ENCODE assay signal across 27 mouse cellular contexts in the genomic region with DNA sequence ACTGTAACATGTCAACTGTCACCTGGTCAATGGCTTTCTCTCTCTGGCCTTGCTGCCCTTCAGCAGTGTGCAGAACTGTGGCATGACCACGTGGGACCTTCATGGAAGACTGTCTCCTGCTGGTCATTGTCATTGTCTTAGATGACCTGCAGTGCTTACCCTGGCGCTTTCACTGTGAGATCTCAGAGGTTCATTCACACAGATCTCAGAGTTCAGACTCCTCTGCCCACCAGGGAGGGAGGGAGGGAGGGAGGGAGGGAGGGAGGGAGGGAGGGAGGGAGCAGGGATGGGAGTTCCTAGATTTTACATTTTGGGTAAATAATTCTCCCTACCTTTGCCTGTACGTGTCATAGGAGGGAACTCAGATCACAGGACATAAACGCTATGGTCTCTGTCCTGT.
A peak's percentile ranks its signal among the peaks of the same experiment; 100 is the strongest.
DNase-seq lines count a peak whose midpoint lies in the region; ATAC-seq lines count a peak whose summit lies in the region.
"Had no signal": no experiment of that assay in that cellular context is flagged by ENCODE, and none has a peak within 500 bp of the region (broad histone marks: within the 10 kb centered on the region; RNA-seq: fewer than 3 reads in every experiment).

No protein-coding gene starts in this region.

- no peak for ATAC-seq in embryonic facial prominence, embryonic 13.5 days (ENCODE audit: insufficient number of reproducible peaks, insufficient read depth, low FRiP score, low TSS enrichment, low read depth)
- no peak for ATAC-seq in heart, embryonic 13.5 days (ENCODE audit: extremely low read depth, insufficient number of reproducible peaks, low FRiP score, low TSS enrichment)
- peak; percentile 67 for ATAC-seq in kidney, embryonic 16.5 days (ENCODE audit: low FRiP score, low TSS enrichment)
- ATAC-seq: activated CD4-positive, CD25-positive, alpha-beta regulatory T cell, adult 4 months; forebrain, embryonic 13.5 days; lung, postnatal 0 days had no signal

- H3K4me3 ChIP-seq in embryonic facial prominence, embryonic 13.5 days: no peak overlapping the region
- no peak overlapping the region for H3K4me3 ChIP-seq in embryonic facial prominence, embryonic 10.5 days
- H3K4me3 ChIP-seq in heart, embryonic 13.5 days: no peak overlapping the region
- no peak overlapping the region for H3K4me3 ChIP-seq in kidney, embryonic 16.5 days (ENCODE audit: low read length)
- H3K4me3 ChIP-seq: embryonic facial prominence, embryonic 15.5 days; forebrain, embryonic 13.5 days; limb, embryonic 15.5 days; liver, embryonic 13.5 days; megakaryocyte, embryonic 14.5 days; stomach, embryonic 15.5 days had no signal

- peaks cover 8% of the 10 kb centered on the region for H3K4me1 ChIP-seq in embryonic facial prominence, embryonic 13.5 days
- peaks cover 14% of the 10 kb centered on the region for H3K4me1 ChIP-seq in embryonic facial prominence, embryonic 10.5 days
- peaks cover 25% of the 10 kb centered on the region for H3K4me1 ChIP-seq in heart, embryonic 13.5 days
- H3K4me1 ChIP-seq in kidney, embryonic 16.5 days (ENCODE audit: insufficient read depth, low read length): peaks cover 10% of the 10 kb centered on the region; the same call in 1 of the 2 replicates
- H3K4me1 ChIP-seq: forebrain, embryonic 13.5 days; liver, embryonic 13.5 days; stomach, embryonic 15.5 days had no signal

- H3K4me2 ChIP-seq in embryonic facial prominence, embryonic 13.5 days: peak overlapping the region; percentile 9; the same call in 1 of the 2 replicates
- no peak overlapping the region for H3K4me2 ChIP-seq in heart, embryonic 13.5 days
- H3K4me2 ChIP-seq in kidney, embryonic 16.5 days (replicated peaks; ENCODE audit: low read depth, low read length): no peak overlapping the region
- H3K4me2 ChIP-seq: embryonic facial prominence, embryonic 15.5 days; forebrain, embryonic 13.5 days; hindbrain, embryonic 14.5 days; limb, embryonic 15.5 days; liver, embryonic 13.5 days; stomach, embryonic 15.5 days had no signal

- DNase-seq in embryonic facial prominence, embryonic 10.5 days (ENCODE audit: low spot score): no peak
- no peak for DNase-seq in heart, postnatal 10 days
- DNase-seq in kidney, adult 18-20 months: peak; percentile 12
- DNase-seq in kidney, postnatal 10 days: no peak
- no peak for DNase-seq in kidney, adult 8-10 months
- DNase-seq: adrenal gland, adult 2 months; adrenal gland, postnatal 36 days; cerebellum, adult 18-20 months; gastrocnemius, postnatal 14 days; layer of hippocampus, postnatal 36 days; left cerebral cortex, postnatal 4 days; liver, embryonic 13.5 days; lung, adult 18-20 months; lung, postnatal 4 days; right cerebral cortex, postnatal 25 days had no signal

- no peak overlapping the region for H3K9ac ChIP-seq in embryonic facial prominence, embryonic 13.5 days
- H3K9ac ChIP-seq in heart, embryonic 13.5 days: no peak overlapping the region
- H3K9ac ChIP-seq in kidney, embryonic 16.5 days (replicated peaks; ENCODE audit: low read length): no peak overlapping the region
- H3K9ac ChIP-seq: embryonic facial prominence, embryonic 15.5 days; forebrain, embryonic 13.5 days; hindbrain, embryonic 14.5 days; limb, embryonic 15.5 days; liver, embryonic 13.5 days; stomach, embryonic 15.5 days had no signal

- WGBS in embryonic facial prominence, embryonic 13.5 days: 21% methylated on average over 4 of the region's 4 CpGs
- WGBS in embryonic facial prominence, embryonic 10.5 days: 26% methylated on average over 4 of the region's 4 CpGs
- 24% methylated on average over 4 of the region's 4 CpGs for WGBS in heart, embryonic 13.5 days
- WGBS in kidney, embryonic 16.5 days: 16% methylated on average over 4 of the region's 4 CpGs

- intact Hi-C loops in heart, postnatal 10 days (cut with DNase I): no loop called here

- no peak overlapping the region; the same call in 1 of the 2 replicates for H3K27ac ChIP-seq in embryonic facial prominence, embryonic 13.5 days
- H3K27ac ChIP-seq in embryonic facial prominence, embryonic 10.5 days (replicated peaks): no peak overlapping the region
- H3K27ac ChIP-seq in heart, embryonic 13.5 days (replicated peaks): peak overlapping the region; percentile 65
- H3K27ac ChIP-seq in kidney, embryonic 16.5 days (ENCODE audit: low read length): peak overlapping the region; percentile 81
- H3K27ac ChIP-seq: embryonic facial prominence, embryonic 15.5 days; forebrain, embryonic 13.5 days; hindbrain, embryonic 14.5 days; limb, embryonic 15.5 days; liver, embryonic 13.5 days; stomach, embryonic 15.5 days had no signal

- no peaks in the 10 kb centered on the region for H3K36me3 ChIP-seq in embryonic facial prominence, embryonic 13.5 days
- H3K36me3 ChIP-seq in embryonic facial prominence, embryonic 10.5 days (replicated peaks): no peaks in the 10 kb centered on the region
- H3K36me3 ChIP-seq in heart, embryonic 13.5 days: no peaks in the 10 kb centered on the region
- H3K36me3 ChIP-seq in kidney, embryonic 16.5 days (ENCODE audit: insufficient read depth, low read length): no peaks in the 10 kb centered on the region
- H3K36me3 ChIP-seq: embryonic facial prominence, embryonic 15.5 days; limb, embryonic 15.5 days; liver, embryonic 13.5 days; stomach, embryonic 15.5 days had no signal

- H3K9me3 ChIP-seq in embryonic facial prominence, embryonic 13.5 days: no peaks in the 10 kb centered on the region
- H3K9me3 ChIP-seq in embryonic facial prominence, embryonic 10.5 days: no peaks in the 10 kb centered on the region
- H3K9me3 ChIP-seq in heart, embryonic 13.5 days: no peaks in the 10 kb centered on the region
- H3K9me3 ChIP-seq in kidney, embryonic 16.5 days (ENCODE audit: low read length): no peaks in the 10 kb centered on the region
- H3K9me3 ChIP-seq: embryonic facial prominence, embryonic 15.5 days; forebrain, embryonic 13.5 days; limb, embryonic 15.5 days; liver, embryonic 13.5 days; stomach, embryonic 15.5 days had no signal

- H3K27me3 ChIP-seq in embryonic facial prominence, embryonic 13.5 days: no peaks in the 10 kb centered on the region
- H3K27me3 ChIP-seq in embryonic facial prominence, embryonic 10.5 days (replicated peaks; ENCODE audit: low read depth, poor library complexity, severe bottlenecking): no peaks in the 10 kb centered on the region; the same call in 1 of the 2 replicates
- H3K27me3 ChIP-seq in heart, embryonic 13.5 days (replicated peaks): no peaks in the 10 kb centered on the region
- H3K27me3 ChIP-seq in kidney, embryonic 16.5 days (ENCODE audit: insufficient read depth, low read length): no peaks in the 10 kb centered on the region
- H3K27me3 ChIP-seq: CH12.LX; embryonic facial prominence, embryonic 15.5 days; forebrain, embryonic 13.5 days; limb, embryonic 15.5 days; liver, embryonic 13.5 days; stomach, embryonic 15.5 days had no signal

Comparison
In these comparisons a context has a peak if more than half of its experiments do, and no peak if none do; other contexts are left out.
1. H3K27ac ChIP-seq: peak in heart, embryonic 13.5 days (single experiment) and kidney, embryonic 16.5 days (single experiment); none in embryonic facial prominence, embryonic 13.5 days (single experiment) and embryonic facial prominence, embryonic 10.5 days (single experiment).